Mouse (Mus musculus) cerebellum, postnatal 14 days (tissue): ENCODE results near the gene Cd44.

Experiments used
- DNase-seq, 2 experiments: peaks; one replicate each; pipeline ENCODE4 v3.0.0; 2021; ENCODE audit warnings: mixed read lengths in 2 of 2

The Cd44 gene

DNA sequence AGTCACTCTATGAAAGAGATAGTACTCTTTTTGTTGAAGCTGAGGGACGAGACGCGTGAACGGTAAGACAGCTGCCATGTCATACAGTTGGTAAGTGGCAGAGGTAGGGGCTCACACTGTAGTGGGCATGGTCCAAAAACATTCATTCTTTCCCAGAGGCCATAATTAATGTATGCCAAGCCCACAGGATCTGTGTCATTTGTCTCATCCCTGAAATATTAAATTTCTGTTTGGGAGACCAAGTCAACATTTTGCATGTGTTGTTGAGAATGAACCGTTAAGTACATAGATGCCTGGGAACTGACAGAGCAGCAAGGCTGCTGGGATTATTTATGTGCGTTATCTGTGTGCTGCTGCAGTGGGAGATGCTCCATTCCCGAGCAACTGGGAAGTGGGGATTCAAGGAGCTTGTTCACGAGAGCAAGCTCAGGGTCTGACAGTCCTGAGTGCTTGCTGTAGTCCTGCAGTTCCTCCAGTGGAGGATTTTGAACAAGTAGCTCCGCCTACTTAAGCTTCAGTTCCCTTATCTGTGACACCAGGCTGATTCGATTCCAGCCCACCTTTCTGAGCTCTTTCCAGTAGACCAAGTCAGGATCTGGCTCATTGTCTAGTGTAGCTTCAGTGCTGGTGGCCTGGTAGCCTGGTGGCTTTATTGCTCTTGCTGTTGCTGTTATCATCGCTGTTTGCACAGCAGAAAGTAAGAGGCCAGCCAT is 12.5 kb upstream of the Cd44 start:
- no peak for DNase-seq

DNA sequence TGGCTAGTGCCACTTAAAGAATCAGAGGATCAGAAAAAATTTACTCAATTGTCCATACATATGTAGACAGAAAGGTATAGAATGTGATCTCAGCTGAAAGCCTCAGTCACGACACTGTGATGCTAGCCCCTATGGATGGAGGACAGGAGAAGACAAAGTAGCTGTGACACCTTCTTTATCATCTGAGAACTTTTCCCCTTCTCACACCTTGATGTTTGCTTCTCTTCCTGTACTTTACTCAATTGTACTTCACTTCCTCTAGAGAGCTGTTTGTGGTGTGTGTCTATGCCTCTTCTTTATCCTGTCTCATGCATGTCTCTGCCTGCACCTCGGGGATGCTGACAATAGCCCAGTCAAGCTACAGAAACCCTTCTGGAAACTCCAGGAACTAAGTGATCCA is 11.5 kb upstream of the Cd44 start:
- no peak for DNase-seq

DNA sequence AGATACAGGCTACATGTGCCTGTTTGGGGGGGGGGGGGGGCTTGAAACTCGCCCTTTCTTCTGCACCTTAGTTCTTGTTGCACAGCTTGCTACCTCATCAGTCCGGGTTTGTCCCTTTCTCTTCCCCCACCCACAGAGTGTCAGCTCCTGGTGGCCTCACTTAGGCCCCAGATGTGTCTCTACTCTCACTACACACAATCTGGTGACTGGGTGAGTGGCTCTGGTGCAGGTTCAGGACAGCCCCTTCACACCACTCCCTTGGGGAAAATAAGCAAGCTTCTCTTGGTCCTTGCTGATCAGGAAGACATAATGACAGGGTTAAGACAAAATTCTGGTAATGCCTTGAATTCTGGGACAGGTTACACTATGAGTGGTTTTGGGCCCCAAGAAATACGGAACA is 11.0 kb upstream of the Cd44 start:
- DNase-seq = no peak

DNA sequence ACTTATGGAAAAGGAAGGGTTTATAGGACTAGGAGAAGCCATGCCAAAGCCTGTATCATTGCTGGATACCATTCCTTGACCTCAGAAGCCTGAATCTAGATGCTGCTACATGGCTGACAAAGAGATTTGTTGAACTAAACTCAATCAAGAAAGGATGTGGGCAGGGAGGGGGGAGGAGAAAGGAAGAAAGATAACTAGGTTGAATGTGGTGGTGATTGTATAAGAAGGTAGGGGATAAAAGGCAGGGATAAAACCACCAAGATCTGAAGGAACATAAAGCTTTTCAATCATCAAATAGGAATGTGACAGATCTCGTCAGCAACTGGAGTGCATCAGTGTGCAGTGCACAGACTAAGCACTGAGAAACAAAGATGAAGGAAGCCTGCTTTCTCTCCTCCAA is 7.9 kb upstream of the Cd44 start:
- no peak for DNase-seq

DNA sequence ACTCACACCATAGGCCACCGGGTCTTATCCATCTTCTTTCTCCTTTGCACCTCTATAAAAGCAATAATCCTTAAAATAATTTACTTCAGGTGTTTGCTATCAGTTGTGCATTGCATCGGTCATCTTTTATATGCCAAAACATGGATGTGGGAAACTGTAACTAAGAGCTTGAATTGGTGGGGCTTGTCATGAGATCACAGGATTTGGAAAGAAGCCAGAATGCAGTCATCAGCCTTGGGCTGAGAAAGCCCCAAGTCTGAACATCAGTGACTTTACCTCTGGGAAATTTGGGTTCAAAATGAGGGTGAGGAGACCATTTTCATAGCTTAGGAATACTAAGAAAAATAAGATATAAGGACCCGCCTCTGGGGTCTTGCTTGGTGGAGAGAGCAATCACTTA is 4.1 kb upstream of the Cd44 start:
- DNase-seq = no peak

DNA sequence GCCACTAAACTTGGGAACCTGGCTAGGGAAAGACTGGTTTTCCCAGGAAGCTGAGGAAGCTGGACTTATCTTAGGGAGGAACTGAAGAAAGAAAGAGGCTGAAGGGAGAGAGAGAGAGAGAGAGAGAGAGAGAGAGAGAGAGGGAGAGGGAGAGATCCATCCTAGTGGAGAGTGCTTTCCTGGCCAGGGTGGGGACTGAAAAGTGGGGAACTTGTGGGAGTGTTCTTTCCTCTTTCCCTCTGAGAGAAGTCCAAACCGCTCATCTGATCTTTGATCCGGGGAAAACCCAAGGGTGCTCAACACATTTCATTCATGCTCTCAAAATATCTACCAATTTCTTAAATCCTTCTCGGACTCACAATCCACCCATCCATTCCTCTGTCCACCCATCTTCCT is 361 bp upstream of the Cd44 start:
- DNase-seq = no peak

DNA sequence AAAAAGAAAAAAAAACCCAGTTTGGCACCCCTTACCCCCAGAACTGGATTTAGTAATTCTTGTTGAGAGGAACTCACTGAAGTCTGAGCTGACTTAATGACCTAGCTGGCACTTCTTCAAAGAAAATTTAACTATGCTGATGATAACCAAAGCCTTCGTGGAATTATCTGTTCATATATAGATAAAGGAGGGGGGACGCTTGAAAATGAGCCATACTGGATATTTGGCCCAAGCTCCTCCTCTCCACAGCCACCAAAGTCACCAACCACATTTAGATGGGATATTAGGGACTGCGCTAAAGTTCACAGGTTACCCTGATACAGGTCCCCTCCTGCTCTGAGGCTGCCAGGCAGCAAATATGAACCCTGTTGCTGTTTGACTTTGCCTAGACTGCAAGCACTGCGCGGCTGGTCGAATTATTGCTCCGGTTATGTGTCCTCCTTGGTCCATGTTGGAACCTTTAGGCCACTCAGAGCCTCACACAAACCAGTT is 1.2 kb downstream of the Cd44 start:
- no peak for DNase-seq

DNA sequence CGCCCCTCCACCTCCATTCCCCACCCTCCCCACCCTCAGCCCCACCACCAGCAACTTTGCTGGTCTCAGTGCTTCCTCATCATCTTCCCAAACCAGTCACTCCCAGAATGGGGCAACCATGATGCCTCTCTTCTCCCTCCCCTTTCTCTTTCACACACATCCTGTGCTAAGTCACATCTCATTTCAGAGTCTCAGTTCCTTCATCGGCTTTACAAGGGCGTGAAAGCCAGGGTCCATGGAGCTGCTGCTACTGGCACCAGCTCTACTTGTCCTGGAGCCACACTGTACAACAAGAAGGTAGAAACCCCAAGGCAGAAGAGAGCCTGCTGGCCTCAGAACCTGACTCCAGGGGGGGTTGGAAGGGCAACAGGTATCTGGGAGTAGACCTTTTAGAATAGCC is 2.2 kb downstream of the Cd44 start:
- DNase-seq = no peak

DNA sequence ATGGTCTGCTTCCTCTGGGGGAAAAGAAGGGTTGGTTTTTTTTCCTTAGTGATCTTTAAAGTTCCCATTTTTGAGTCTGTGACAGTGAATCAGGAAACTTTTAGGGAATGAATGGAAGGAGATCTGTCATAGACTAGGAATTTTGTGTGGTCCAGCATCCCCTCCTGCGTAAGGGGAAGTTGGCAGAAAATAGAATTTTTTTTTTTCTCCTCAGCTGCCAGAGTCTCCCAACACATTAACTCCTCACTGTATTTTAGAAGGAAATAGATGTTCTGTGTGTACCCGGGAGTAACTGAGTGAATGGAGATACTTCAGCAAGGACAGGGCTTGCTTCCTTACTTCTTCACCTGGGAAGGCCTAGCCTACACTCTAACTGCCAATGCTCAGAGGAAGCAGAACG is 2.9 kb downstream of the Cd44 start:
- no peak for DNase-seq

DNA sequence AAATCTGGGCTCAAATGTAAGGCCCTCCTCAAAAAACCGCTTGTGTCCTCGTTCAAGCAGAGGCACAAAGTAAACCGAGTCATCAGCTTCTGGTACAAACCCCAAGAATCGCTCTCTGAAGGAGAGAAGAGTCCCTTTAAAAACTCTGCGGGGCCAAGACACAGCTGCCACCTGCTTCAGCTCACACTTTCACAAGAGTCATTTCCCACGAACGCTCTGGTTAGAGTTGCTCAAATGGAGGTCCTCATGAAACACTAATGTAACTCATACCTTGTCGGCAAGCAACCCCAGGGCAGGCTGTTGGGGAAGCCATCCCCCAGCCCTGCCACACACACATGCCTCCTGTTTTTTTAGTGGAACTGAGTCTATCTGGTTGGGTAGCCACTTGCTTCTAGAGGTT is 5.3 kb downstream of the Cd44 start:
- DNase-seq = no peak

DNA sequence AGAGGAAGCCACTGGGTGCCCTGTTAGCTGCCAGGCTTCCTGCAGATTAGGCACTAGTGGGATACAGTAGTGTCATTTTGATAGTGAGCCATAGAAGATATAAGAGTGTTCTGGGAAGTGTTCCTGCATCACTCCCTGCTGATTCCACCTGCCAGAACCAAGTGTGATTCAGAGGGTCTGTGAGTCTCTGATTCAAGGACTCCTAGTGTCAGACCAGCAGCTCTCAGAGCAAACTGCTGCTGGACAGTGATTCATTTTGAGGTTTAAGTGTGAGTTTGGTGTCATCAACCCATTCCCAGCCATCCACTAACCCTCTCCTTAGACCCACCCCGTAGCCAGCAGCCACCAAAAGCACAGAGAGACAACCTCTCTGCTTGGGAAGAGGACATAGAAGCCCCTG is 6.3 kb downstream of the Cd44 start:
- DNase-seq = no peak

DNA sequence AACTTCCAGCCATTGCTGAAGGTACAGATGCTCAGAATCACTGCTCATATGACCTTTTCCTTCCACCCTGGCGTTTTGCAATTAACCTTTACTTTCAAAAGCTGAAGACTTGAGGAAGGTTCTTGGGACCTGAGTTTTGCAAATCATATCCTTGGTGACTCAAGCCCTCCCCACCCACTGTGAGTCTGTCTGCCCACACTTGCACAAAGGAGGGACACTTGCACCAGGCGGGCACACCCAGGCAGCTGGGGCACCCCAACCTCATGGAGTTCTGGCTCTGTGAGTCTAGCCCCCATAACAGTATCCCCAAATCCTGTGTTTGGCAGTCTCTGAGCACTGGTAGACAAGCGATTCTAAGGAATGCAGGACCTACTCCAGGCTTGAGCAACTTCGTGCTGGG is 6.7 kb downstream of the Cd44 start:
- no peak for DNase-seq

DNA sequence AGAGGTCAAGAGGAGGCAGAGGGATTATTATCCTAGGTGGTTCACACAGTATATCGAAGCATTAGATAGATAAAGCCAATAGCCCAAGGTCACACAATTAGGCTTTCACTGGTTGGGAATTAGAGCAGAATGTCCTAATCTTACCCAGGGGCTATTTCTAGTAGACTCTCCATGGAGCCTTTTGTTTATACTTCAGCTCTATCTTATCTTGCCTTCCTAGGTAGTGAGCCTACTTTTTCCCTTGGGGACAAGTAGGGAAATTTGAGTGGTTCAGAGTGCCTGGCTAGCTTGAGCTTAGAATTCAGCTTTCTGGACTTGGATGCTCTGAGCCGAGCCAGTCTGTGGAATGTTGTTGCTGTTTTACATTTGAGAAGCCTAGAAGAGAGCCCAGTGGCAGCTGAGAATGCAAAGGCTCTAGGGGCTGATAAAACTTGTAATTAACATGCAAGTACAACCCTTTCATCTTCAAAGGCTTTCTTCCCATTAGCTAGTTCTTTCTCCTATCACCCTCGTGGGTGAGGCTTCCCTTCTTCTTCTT is 12.7 kb downstream of the Cd44 start:
- DNase-seq = no peak

DNA sequence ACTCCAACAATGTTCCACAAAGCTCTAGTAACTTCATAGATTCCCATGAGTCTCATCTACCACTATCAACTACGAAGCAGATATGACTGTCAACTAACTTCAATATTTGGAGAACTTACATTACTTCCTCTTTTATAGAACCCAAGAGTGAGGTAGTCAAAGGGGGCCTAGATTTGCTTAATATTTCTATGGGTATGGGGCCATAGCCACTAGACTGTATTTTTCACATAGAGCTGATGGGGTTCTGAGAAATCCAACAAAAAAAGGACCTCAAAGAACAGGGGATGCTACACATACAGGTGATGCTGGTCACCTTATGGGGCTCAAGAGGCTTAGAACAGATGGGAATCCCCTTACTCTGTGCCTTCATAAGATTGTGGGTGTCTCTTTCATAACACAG is 14.3 kb downstream of the Cd44 start:
- no peak for DNase-seq

DNA sequence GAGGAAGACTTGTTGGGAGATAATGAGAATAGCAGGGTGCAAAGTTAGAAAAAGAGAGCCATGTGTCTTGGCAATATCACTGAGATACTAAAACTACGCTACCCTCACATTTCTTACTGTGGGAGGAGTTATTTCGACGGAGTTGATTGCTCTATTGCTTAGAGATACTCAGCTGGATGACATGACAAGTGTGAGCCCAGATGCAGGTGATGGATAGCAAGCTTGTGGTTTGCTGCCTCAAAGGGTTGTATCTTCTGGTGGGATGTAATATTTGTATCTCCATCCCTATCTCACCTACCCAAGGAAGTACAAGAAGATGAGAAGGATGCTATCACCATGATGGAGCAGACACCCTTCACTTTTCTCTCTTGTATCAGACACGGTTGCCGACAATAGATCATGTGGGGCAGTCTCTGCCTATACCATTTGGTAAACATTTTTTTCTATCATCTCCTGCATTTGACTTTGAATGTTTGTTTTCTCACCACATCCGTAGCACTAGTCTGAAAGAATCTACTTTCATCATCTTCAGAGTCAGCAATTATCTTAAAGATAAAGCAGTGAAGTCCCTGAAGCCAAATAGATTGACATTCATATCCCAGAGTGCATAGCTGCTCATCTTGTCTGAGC is 15.0 kb downstream of the Cd44 start:
- no peak for DNase-seq

DNA sequence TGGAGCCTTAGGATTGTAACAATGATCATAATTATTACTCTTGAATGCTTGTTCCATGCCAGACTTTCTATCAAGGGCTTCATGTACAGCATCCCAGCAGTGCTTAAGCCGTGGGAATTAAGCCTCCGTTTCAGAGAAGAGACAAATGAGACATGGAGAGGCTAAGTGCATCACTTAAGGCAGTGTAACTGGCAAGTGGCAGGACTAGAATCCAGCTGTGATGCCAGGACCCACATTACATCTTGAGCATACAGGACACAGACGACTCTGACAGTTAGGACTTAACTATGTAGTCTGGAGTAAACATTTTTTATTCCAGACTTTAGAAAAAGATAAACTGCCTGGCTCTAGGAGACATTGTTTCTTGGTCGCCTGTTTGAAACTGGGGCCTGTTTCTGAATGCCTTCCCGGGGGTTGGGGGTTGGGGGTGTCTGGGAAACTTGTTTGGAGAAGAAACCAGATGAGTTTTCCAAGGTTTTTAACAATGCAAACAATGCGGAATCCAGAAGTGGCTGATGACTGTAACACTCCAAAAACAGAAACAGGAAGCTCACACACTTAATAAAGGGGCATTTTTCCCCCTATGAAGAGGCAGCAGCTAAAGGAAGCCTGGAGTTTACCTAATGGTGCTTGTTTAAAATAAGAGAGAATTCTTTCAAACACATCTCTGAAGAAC is 18.7 kb downstream of the Cd44 start:
- DNase-seq = no peak

DNA sequence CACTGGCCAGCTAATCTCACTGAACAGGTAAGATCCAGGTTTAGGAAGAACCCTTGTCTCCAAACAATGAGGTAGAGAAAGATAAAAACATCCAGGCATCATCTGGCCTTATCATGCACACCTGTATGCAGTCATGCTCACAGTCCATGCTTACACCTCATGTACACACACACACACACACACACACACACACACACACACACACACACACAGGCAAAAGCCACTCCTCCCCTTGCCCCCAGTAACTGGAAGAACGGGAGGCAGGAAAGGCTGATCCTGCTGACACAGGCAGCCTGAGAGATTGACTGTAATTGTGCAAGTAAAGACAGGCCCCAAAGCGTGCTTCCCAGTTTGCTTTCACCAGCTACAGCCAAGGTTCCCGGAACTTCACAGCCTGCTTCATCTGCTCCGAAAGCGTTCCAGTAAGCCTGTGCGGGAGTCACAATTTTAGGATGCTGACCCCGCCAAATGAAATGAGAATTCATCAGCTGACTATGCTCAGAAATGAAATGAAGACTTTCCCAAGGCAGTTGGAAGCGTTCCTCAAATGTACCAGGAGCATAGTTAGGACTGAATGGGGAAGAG is 19.4 kb downstream of the Cd44 start:
- DNase-seq = peak; percentile 9 to 18

DNA sequence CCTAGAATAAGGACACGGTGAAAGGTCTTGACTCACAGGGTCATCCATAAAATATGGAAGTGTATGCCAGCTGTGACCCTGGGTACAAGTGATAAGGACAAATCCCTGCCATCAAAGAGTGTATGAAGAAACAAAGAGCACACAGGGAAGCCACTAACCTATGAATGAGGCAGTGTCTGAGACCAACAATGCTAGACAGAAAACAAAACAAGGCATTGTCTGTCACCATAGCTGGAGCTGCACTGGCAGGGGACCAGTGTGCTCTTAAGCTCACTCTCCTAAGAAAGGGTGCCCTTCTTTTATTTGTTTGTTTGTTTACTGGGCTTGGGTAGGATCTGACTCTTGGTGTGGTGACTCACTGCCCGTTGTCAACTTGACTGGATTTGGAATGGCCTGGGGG is 23.0 kb downstream of the Cd44 start:
- no peak for DNase-seq

DNA sequence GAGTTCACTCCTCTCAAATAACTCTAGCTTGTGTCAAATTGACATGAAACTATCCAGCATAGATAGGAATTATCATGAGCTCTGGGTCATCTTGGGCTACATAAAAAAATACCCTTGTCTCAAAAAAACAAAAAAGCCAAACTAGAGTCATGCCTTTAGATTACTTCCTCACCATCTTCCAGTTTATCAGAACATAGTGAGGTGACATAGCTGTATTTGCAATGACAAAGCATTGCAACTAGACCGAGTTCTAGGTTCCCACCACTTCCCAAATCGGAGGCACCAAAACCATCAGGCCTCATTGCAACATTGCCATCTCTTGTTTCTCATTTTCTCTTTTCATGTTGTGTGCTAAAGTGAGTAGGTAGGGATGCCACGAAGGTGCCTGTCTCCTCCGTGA is 24.0 kb downstream of the Cd44 start:
- no peak for DNase-seq

DNA sequence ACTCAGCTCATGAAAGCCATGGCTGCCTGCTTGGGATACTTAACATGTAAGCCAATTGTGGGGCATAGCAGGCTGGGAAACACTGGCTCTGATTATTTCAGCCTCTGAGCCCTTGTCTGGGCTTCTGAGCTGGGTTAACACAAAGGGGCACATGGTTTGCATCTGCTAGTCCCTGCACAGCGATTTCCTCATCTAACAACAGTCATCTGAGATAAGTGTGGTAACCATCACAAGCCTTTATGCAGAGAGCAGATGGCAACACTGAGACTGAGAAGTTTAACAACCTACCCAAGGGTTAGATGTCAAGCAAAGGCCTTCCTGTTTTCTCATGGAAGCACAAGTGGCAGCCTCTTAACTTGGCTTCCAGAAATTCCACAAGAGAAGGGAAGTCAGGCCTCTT is 25.3 kb downstream of the Cd44 start:
- DNase-seq = no peak

DNA sequence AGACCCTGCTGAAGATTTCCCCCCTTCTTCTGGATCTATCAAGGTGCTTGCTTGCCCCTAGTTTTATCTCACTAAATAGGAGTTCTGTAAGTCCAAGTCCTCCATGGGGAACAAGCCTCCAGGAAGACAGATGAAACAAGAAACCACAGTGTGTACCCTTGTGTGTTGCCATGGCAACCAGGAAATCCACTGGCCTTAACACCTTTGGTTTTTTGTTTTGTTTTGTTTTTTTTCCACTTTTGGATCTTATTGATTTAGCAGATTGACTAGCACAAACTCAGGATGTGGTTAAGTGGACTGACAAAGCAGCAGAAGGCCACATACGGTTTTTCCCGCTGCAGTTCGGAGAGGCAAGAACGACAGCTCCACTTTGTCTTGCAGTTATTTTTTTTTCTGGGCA is 27.6 kb downstream of the Cd44 start:
- DNase-seq = no peak

DNA sequence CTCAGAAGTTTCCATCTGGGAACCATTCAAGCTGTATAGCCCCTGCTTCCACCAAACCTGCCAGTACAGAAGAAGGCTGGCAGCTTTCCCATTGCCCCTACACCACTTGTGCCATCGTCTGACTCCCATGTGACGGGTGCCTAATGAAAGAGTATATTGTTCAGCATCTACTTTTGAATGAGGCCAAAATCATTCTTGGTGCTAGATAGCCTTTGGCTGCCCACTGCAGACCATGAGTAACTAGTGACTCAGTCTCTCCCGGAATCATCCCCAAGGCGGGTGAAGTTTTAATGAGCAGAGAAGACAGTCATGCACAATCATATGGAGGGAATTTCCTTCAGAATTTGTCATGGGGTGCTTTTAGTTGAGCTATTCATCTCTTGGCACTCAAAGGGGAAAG is 28.3 kb downstream of the Cd44 start:
- no peak for DNase-seq

DNA sequence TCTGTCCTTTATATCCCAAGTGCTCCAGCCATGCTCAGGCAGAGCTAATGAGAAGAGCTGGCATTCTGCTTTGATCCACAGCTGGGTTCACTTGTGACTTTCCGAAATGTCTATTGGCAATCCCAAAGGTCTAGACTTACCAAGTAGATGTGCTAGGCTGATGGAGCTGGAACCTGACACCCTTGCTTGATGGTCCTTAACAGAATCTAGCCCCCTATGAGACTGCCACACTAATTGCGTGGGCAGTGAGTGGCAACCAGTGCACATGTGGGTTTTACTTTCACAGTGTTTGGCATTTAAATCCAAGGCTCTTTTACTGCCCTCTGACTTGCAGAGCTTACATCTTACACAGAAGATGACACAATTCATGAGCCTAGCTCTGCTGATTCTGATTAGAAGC is 29.0 kb downstream of the Cd44 start:
- DNase-seq = no peak

DNA sequence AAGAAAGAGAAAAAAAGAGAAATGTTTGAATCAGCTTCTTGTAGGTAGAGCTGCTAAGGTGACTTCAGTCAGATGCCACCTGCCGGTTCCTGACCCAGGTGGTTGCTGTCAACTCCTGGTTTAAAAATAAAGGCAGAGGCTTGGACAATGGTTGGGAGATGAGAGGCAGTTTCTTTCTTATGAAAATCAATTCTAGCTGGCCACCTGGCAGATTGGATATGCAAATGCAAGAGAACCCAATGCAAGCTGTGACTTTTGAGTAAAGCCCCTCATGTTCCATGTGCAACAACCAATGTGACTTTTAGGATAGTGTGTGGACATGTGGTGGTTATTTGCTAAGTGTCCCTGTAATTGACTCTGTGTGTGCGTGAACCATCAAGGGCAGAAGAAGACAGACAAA is 33.0 kb downstream of the Cd44 start:
- no peak for DNase-seq
